ENCODE assay signal across 9 mouse cellular contexts in genomic region chr6:13676196-13676595, GRCm38 (mm10). TPM values are rescaled to one million over a fixed set of nuclear protein-coding genes. Genes with fewer than 3 reads are reported as not detected.
DNase-seq lines count a peak whose midpoint lies in the region; ATAC-seq lines count a peak whose summit lies in the region.
"Had no signal": no experiment of that assay in that cellular context is flagged by ENCODE, and none has a peak within 500 bp of the region (broad histone marks: within the 10 kb centered on the region; RNA-seq: fewer than 3 reads in every experiment).

No protein-coding gene starts in this region.

- H3K27me3 ChIP-seq in heart, embryonic 14.5 days (ENCODE audit: control insufficient read depth, insufficient read depth, low read length) = no peaks in the 10 kb centered on the region
- H3K27me3 ChIP-seq in forebrain, embryonic 13.5 days = no peaks in the 10 kb centered on the region
- H3K27me3 ChIP-seq in liver, embryonic 12.5 days (replicated peaks) = no peaks in the 10 kb centered on the region

- intact Hi-C loops in heart, postnatal 25 days (cut with DNase I) = loop anchor here (2.0 kb wide), 1 partner anchor 195 kb away; the partner anchor contains the start of gene 2610001J05Rik

- no peak for ATAC-seq in heart, embryonic 14.5 days (ENCODE audit: insufficient number of reproducible peaks, insufficient read depth, low FRiP score, low read depth)
- no peak for ATAC-seq in forebrain, embryonic 13.5 days
- ATAC-seq in liver, embryonic 12.5 days = no peak

- DNase-seq in heart, postnatal 25 days (ENCODE audit: low spot score) = no peak
- peak; percentile 3 for DNase-seq in CD4-positive helper T cell, adult 2 months (ENCODE audit: low read depth, low spot score)
- no peak for DNase-seq in layer of hippocampus, postnatal 25 days (ENCODE audit: extremely low spot score in 1 of 2, low spot score in 1 of 2)
- DNase-seq in ovary, postnatal 14 days (ENCODE audit: low spot score) = no peak
- DNase-seq in cerebellum, adult 9-11 months = no peak
- DNase-seq: cerebellum, adult 11-12 months had no signal

- H3K4me1 ChIP-seq in heart, embryonic 14.5 days (ENCODE audit: control insufficient read depth in 2 of 2, insufficient read depth in 2 of 2, low read length in 2 of 2) = peaks cover 2 to 10% of the 10 kb centered on the region in 2 experiments; a peak in 3 of 4 replicates
- peaks cover 23% of the 10 kb centered on the region for H3K4me1 ChIP-seq in forebrain, embryonic 13.5 days
- peaks cover 15% of the 10 kb centered on the region for H3K4me1 ChIP-seq in liver, embryonic 12.5 days

- H3K9ac ChIP-seq in heart, embryonic 14.5 days (ENCODE audit: low read length) = peak overlapping the region; percentile 95; the same call in 1 of the 2 replicates
- H3K9ac ChIP-seq in forebrain, embryonic 13.5 days = no peak overlapping the region
- no peak overlapping the region for H3K9ac ChIP-seq in liver, embryonic 12.5 days

- H3K36me3 ChIP-seq in heart, embryonic 14.5 days (ENCODE audit: control insufficient read depth, insufficient read depth, low read length) = no peaks in the 10 kb centered on the region
- no peaks in the 10 kb centered on the region for H3K36me3 ChIP-seq in forebrain, embryonic 13.5 days (ENCODE audit: poor library complexity, severe bottlenecking)
- H3K36me3 ChIP-seq in liver, embryonic 12.5 days = no peaks in the 10 kb centered on the region

- H3K9me3 ChIP-seq in heart, embryonic 14.5 days (ENCODE audit: control insufficient read depth, low read length) = no peaks in the 10 kb centered on the region
- no peaks in the 10 kb centered on the region for H3K9me3 ChIP-seq in forebrain, embryonic 13.5 days (replicated peaks)
- H3K9me3 ChIP-seq in liver, embryonic 12.5 days (replicated peaks) = no peaks in the 10 kb centered on the region

- H3K27ac ChIP-seq in heart, embryonic 14.5 days (replicated peaks in 1 of 2; ENCODE audit: control insufficient read depth in 1 of 2, insufficient read depth in 1 of 2, low read depth in 2 of 2, low read length in 2 of 2) = no peak overlapping the region
- H3K27ac ChIP-seq in forebrain, embryonic 13.5 days = no peak overlapping the region
- no peak overlapping the region for H3K27ac ChIP-seq in liver, embryonic 12.5 days

- H3K4me2 ChIP-seq in heart, embryonic 14.5 days (ENCODE audit: low read length) = peak overlapping the region; percentile 78
- H3K4me2 ChIP-seq in forebrain, embryonic 13.5 days = peak overlapping the region; percentile 84
- H3K4me2 ChIP-seq in liver, embryonic 12.5 days = peak overlapping the region; percentile 89

- peak overlapping the region in 1 of 2 experiments; percentile 83; a peak in 2 of 4 replicates for H3K4me3 ChIP-seq in heart, embryonic 14.5 days (ENCODE audit: control insufficient read depth in 1 of 2, insufficient read depth in 1 of 2, low read depth in 1 of 2, low read length in 2 of 2)
- H3K4me3 ChIP-seq in forebrain, embryonic 13.5 days = peak overlapping the region; percentile 90
- peak overlapping the region; percentile 84 for H3K4me3 ChIP-seq in liver, embryonic 12.5 days

RNA-seq across cellular contexts. Expression of gene Bmt2, which starts 1.6 kb away (rescaled TPM):
- 22.8 and 23.4 TPM in 2 replicates for polyA plus RNA-seq in heart, embryonic 14.5 days (2014; fragmentation: Nextera tagmentation; extraction: Ambion mirVana)
- 10 to 100 TPM; 11.3 to 12.1 TPM for total RNA-seq in heart, postnatal 25 days (2021)
- polyA plus RNA-seq in forebrain, embryonic 13.5 days (2015; fragmentation: Nextera tagmentation; extraction: Ambion mirVana) = 24.2 and 24.3 TPM in 2 replicates
- polyA plus RNA-seq in liver, embryonic 12.5 days (2016; fragmentation: Nextera tagmentation; extraction: Ambion mirVana) = 6.4 and 7.1 TPM in 2 replicates
- 10 to 100 TPM; 22.7 to 24.0 TPM for total RNA-seq in layer of hippocampus, postnatal 25 days (2021)
